Mouse (Mus musculus) adipocyte (in vitro differentiated cells): ENCODE measurements around the gene Nat14.
A peak's percentile ranks its signal among the peaks of the same experiment; 100 is the strongest.
"Not testable (repeated sequence)": the region's sequence is repeated elsewhere in the genome, so short reads cannot be mapped to it uniquely, and the experiment has no call there.

ENCODE experiments used
- DNase-seq: peaks from one replicate; pipeline ENCODE4 v3.0.0-alpha.2; 2016; ENCODE audit warnings: low spot score

The Nat14 gene

GRCm38 (mm10) chr7:4921824-4922482 is at the start of gene Nat14:
Gene Nat14 (plus strand): TSS chr7:4922028.
- DNase-seq = no peak

- peak; percentile 95 for DNase-seq
Observed at GRCm38 (mm10) chr7:4876753-4877221, 45.0 kb upstream of the Nat14 start, which contains the start of gene Isoc2a. Gene Isoc2a (plus strand): TSS chr7:4877153.

GRCm38 (mm10) chr7:4877226-4877625 is 44.6 kb upstream of the Nat14 start:
- no peak for DNase-seq

- peak; percentile 44 for DNase-seq
Observed at GRCm38 (mm10) chr7:4878186-4878585, 43.6 kb upstream of the Nat14 start.

GRCm38 (mm10) chr7:4879036-4879435 is 42.8 kb upstream of the Nat14 start:
- DNase-seq = not testable (repeated sequence)

GRCm38 (mm10) chr7:4886680-4887079 is 35.1 kb upstream of the Nat14 start:
- DNase-seq = no peak

- no peak for DNase-seq
Observed at GRCm38 (mm10) chr7:4895186-4895585, 26.6 kb upstream of the Nat14 start.

GRCm38 (mm10) chr7:4898851-4899648 is 22.8 kb upstream of the Nat14 start:
- DNase-seq = no peak

- no peak for DNase-seq
Observed at GRCm38 (mm10) chr7:4899649-4900522, 21.9 kb upstream of the Nat14 start.

- no peak for DNase-seq
Observed at GRCm38 (mm10) chr7:4900523-4900851, 21.3 kb upstream of the Nat14 start.

GRCm38 (mm10) chr7:4901171-4901570 is 20.7 kb upstream of the Nat14 start:
- DNase-seq = no peak

GRCm38 (mm10) chr7:4902404-4902803 is 19.4 kb upstream of the Nat14 start:
- DNase-seq = no peak

GRCm38 (mm10) chr7:4906466-4906950 is 15.3 kb upstream of the Nat14 start, which contains the start of gene Gm36210:
Gene Gm36210 (minus strand): TSS chr7:4906516.
- no peak for DNase-seq

GRCm38 (mm10) chr7:4911561-4911960 is 10.3 kb upstream of the Nat14 start:
- DNase-seq = peak; percentile 54

GRCm38 (mm10) chr7:4912248-4912647 is 9.6 kb upstream of the Nat14 start:
- peak; percentile 61 for DNase-seq

GRCm38 (mm10) chr7:4915007-4915665 is 6.7 kb upstream of the Nat14 start, which contains the start of gene Zfp628:
Gene Zfp628 (plus strand): TSS chr7:4915217.
- DNase-seq = peak; percentile 91

- DNase-seq = no peak
Observed at GRCm38 (mm10) chr7:4915669-4916416, 6.0 kb upstream of the Nat14 start.

- DNase-seq = no peak
Observed at GRCm38 (mm10) chr7:4917494-4917893, 4.3 kb upstream of the Nat14 start.

- no peak for DNase-seq
Observed at GRCm38 (mm10) chr7:4918681-4919080, 3.1 kb upstream of the Nat14 start.

- DNase-seq = no peak
Observed at GRCm38 (mm10) chr7:4919096-4919495, 2.7 kb upstream of the Nat14 start.

- no peak for DNase-seq
Observed at GRCm38 (mm10) chr7:4919971-4920370, 1.9 kb upstream of the Nat14 start.
